Mouse (Mus musculus): Measurements from ENCODE around the gene Htr5a. TPM values are rescaled to one million over a fixed set of nuclear protein-coding genes. Genes with fewer than 3 reads are reported as not detected.

The Htr5a gene
- not detected for polyA plus RNA-seq (2014; fragmentation: Illumina TruSeq; extraction: RNeasy Lipid Tissue Mini Kit (QIAGEN cat#74804); ENCODE audit: low read depth, low replicate concordance)

DNA sequence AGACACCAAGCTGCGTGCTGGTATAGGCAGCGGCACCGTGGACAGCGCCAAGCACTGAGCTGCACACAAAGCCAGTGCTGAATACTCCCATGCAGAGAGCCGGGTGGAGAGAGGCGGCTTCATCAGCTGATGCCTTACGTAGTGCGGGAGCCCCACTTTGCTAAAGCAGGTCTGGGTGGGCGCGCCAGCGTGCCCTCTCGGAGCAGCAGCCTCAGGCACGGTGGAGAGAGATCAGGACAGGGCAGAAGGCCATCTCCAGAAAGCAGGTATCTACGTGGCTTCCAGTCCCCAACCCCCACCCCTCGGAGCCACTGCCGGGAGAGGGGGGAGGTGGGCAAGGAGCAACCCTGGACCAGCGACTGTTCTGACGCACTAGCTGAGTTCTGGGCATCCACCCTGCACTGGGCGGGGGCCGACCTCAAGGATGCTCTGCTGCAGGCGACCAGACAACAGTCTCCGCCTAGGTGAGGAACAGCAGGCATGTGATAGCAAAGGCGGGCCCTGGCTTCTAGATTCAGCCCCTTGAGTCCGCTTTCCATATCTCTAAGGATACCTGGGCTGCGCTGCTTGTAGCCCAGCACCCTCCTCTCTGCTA lies at the start of gene Htr5a:
Htr5a (plus strand) TSS at position 449 of the 595 bp plus-strand sequence.

Other genes with a start within 250 kb of the Htr5a start
- 21.9 TPM for gene Paxip1, start 50.5 kb upstream of the Htr5a start, polyA plus RNA-seq (2014; fragmentation: Illumina TruSeq; extraction: RNeasy Lipid Tissue Mini Kit (QIAGEN cat#74804); ENCODE audit: low read depth, low replicate concordance)
- 18.1 TPM for gene Insig1, start 229.2 kb downstream of the Htr5a start, polyA plus RNA-seq (2014; fragmentation: Illumina TruSeq; extraction: RNeasy Lipid Tissue Mini Kit (QIAGEN cat#74804); ENCODE audit: low read depth, low replicate concordance)

Data from testis, adult 10 weeks (tissue).